Mouse (Mus musculus): ENCODE data around the gene Cd101. TPM values are rescaled to one million over a fixed set of nuclear protein-coding genes. Genes with fewer than 3 reads are reported as not detected.

The Cd101 gene
- polyA plus RNA-seq, 1 experiment = 0.13 TPM

DNA sequence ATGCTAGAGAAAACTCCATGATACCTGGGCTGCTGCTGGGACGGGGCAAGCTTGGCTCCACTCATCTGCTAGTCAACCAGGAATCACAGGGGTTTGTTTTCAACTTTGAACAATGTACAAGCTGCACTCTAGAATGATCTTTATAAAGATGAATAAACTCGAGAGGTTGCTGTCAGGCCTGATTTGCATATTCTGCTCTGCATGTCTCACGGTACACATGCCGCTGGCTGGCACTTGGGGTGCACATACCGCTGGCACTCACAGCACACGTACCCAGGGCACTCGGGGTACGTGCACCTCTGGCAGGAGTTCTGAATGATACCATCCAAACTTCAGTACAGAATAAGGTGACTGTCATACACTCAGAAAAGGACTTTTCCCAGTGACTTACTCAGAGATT lies 16.8 kb downstream of the Cd101 start:
- no peak for TF ChIP-seq POLR2A (IDR thresholded peaks at IDR 0.05; ENCODE audit: extremely low read depth, insufficient read depth, low read length)
- no peak for TF ChIP-seq CTCF (IDR thresholded peaks at IDR 0.05; ENCODE audit: extremely low read depth, insufficient read depth, low read length)
- H3K27ac ChIP-seq (ENCODE audit: insufficient read depth, low read length) = no peak overlapping the region
- no peaks in the 10 kb centered on the region for H3K4me1 ChIP-seq (ENCODE audit: control insufficient read depth, insufficient read depth, low read length)
- H3K4me3 ChIP-seq (ENCODE audit: insufficient read depth, low read length) = no peak overlapping the region

DNA sequence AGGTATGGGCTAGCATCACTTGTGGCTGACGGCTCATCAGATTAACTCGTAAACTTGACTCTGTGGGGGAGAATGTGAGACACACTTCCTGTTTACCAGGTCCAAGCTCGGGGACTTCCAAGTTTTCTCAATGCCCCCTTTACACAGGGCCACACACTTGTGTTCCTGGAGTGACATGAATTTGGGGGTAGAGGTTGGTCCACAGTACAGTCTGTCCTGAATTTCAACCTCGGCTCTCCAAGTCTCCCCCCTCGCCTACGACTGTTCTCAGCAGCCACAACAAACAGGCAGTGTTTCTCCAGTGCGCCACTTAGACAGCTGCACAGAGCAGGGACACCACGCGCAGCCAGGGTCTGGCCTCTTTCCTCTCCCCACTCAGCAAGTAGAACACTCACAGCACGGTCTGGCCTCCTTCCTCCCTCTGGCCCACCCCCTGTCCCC lies 17.2 kb downstream of the Cd101 start:
- Histone ChIP-seq H3K27ac (ENCODE audit: insufficient read depth, low read length) (no peak overlapping the region), H3K4me1 (ENCODE audit: control insufficient read depth, insufficient read depth, low read length) (no peaks in the 10 kb centered on the region), H3K4me3 (ENCODE audit: insufficient read depth, low read length) (no peak overlapping the region)
- TF ChIP-seq CTCF (IDR thresholded peaks at IDR 0.05; ENCODE audit: extremely low read depth, insufficient read depth, low read length) (no peak), POLR2A (IDR thresholded peaks at IDR 0.05; ENCODE audit: extremely low read depth, insufficient read depth, low read length) (no peak)

DNA sequence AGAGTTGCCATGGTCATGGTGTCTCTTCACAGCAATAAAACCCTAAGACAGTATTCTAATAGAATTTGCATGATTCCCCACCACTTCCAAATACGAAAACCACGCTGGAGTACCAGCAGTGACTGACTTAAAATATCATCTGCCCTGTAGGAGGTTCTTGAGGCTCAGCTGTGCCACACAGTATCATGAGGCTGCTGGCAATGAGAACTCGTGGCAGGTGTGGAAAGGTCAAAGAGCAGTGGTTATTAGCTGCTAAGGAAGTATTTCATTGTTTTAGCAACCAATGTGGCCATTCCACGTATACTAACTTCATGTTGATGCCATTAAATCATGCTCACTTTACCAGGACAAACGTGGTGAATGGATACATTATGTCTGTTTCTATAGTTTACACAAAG lies 18.2 kb downstream of the Cd101 start:
- TF ChIP-seq CTCF (IDR thresholded peaks at IDR 0.05; ENCODE audit: extremely low read depth, insufficient read depth, low read length) (no peak), POLR2A (IDR thresholded peaks at IDR 0.05; ENCODE audit: extremely low read depth, insufficient read depth, low read length) (no peak)
- Histone ChIP-seq H3K27ac (ENCODE audit: insufficient read depth, low read length) (no peak overlapping the region), H3K4me3 (ENCODE audit: insufficient read depth, low read length) (no peak overlapping the region), H3K4me1 (ENCODE audit: control insufficient read depth, insufficient read depth, low read length) (no peaks in the 10 kb centered on the region)

DNA sequence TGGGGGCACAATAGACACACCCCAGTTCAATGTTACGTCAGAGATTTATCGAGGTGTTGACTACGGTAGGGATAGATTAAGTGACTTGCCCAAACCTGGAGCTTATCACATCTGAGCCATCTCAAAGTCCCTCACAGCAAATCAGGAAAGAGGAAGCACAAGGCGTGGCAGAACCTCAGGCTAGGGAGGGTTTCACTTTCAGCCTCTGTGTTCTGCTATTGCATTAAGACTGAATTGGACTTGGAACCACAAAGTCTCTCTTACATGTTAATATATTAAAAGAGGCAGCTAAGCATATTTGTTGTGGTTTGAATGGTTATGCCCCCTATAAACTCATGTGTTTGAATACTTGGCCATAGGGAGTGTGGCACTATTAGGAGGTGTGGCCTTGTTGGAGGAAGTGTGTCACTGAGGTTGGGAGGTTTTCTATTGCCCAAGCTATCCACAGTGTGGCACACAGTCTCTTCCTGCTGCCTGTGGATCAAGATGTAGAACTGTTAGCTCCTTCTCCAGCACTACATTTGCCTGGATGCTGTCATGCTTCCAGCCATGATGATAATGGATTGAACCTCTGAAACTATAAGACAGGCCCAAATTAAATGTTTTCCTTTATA lies 18.7 kb downstream of the Cd101 start:
- no peak overlapping the region for H3K27ac ChIP-seq (ENCODE audit: insufficient read depth, low read length)
- H3K4me1 ChIP-seq (ENCODE audit: control insufficient read depth, insufficient read depth, low read length) = no peaks in the 10 kb centered on the region
- no peak for TF ChIP-seq CTCF (IDR thresholded peaks at IDR 0.05; ENCODE audit: extremely low read depth, insufficient read depth, low read length)
- TF ChIP-seq POLR2A (IDR thresholded peaks at IDR 0.05; ENCODE audit: extremely low read depth, insufficient read depth, low read length) = no peak
- no peak overlapping the region for H3K4me3 ChIP-seq (ENCODE audit: insufficient read depth, low read length)

DNA sequence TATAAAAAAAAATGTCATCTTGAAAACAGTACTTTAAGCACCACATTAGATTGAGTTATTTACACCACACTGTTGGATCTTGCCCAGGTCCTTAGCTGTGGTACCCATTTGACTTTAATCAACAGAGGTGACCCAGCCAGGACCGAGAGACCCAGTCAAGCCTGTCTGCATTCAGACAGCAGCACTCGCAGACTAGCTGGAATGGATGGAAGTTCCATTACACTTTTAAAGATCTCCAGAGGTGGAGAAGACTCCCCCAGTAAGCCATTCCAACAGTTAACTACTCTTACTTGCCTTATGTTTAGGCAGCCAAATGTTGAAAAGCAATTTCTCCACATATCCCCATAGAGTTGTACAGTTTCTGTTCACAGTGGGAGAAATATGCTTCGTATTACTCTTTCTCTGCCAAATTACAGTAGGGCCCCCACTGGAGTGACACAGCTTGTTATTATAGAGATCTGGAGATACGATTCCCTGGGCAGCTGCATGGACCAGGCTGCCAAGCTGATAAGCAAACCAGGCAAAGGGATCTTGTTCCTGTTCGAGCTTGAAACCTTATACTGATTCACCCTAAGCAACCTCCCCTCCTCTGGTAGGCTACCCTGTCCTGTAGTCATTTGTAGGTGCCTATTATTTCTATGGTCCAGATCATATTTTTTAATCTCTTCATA lies 22.1 kb downstream of the Cd101 start:
- TF ChIP-seq CTCF (IDR thresholded peaks at IDR 0.05; ENCODE audit: extremely low read depth, insufficient read depth, low read length) (no peak), POLR2A (IDR thresholded peaks at IDR 0.05; ENCODE audit: extremely low read depth, insufficient read depth, low read length) (no peak)
- Histone ChIP-seq H3K4me1 (ENCODE audit: control insufficient read depth, insufficient read depth, low read length) (no peaks in the 10 kb centered on the region), H3K4me3 (ENCODE audit: insufficient read depth, low read length) (no peak overlapping the region), H3K27ac (ENCODE audit: insufficient read depth, low read length) (no peak overlapping the region)

DNA sequence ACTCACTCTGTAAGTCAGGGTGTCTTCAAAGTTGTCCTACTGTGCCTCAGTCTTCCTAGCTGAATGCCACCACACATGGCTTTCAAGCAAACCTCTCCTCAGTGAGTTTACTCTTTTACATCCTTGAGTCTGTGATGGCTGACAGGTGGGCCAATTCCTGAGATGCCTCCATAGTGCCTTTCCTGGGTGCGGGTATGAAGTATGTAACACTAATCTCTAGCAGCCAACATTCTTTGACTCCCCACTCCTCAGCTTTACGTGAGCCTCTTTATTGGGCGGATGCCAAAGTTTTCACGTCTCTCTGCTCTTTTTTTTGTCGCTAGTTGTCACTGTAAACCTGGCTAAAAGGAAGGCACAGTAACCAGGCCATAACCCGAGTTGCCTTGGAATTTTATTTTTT lies 24.0 kb downstream of the Cd101 start:
- no peak overlapping the region for H3K4me3 ChIP-seq (ENCODE audit: insufficient read depth, low read length)
- no peak overlapping the region for H3K27ac ChIP-seq (ENCODE audit: insufficient read depth, low read length)
- no peaks in the 10 kb centered on the region for H3K4me1 ChIP-seq (ENCODE audit: control insufficient read depth, insufficient read depth, low read length)
- TF ChIP-seq CTCF (IDR thresholded peaks at IDR 0.05; ENCODE audit: extremely low read depth, insufficient read depth, low read length) = no peak
- no peak for TF ChIP-seq POLR2A (IDR thresholded peaks at IDR 0.05; ENCODE audit: extremely low read depth, insufficient read depth, low read length)

DNA sequence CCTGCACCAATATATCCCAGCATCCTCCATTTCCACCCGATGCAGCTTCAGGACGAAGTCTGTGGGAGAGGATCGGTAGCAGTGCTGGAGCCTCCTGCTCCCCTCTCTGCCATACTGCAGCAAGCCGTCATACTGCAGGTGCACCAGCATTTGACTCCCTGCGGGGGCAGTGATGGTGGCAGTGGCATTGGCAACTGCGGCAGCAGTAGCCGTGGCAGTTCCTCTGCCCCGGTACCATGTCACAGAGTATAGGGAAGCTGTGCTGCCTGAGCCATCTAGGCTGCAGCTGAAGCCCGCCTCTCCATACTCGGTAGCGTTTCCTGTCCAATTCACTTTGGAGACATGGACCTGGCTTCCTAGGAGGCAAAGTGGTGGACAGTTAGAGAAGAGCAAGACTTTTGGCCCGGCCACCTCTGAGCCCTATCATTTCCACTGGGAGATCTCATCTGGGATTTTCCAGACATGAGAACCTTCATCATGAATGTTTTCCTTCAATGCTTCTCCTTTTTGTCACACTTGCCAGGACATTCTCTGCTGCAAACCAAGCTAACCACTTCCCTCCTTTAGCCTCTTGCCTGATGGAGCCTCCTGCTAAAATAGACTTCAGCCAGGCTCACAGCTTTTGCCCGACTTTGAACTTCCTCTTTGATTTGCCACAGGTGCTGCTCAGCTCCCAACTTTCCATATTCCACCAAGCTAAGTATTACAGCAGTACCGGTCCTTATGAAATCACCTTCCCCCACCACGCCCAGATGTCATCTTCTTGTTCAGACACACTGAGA lies 25.6 kb downstream of the Cd101 start:
- no peak overlapping the region for H3K27ac ChIP-seq (ENCODE audit: insufficient read depth, low read length)
- TF ChIP-seq POLR2A (IDR thresholded peaks at IDR 0.05; ENCODE audit: extremely low read depth, insufficient read depth, low read length) (no peak), CTCF (IDR thresholded peaks at IDR 0.05; ENCODE audit: extremely low read depth, insufficient read depth, low read length) (no peak)
- H3K4me3 ChIP-seq (ENCODE audit: insufficient read depth, low read length) = no peak overlapping the region
- no peaks in the 10 kb centered on the region for H3K4me1 ChIP-seq (ENCODE audit: control insufficient read depth, insufficient read depth, low read length)

DNA sequence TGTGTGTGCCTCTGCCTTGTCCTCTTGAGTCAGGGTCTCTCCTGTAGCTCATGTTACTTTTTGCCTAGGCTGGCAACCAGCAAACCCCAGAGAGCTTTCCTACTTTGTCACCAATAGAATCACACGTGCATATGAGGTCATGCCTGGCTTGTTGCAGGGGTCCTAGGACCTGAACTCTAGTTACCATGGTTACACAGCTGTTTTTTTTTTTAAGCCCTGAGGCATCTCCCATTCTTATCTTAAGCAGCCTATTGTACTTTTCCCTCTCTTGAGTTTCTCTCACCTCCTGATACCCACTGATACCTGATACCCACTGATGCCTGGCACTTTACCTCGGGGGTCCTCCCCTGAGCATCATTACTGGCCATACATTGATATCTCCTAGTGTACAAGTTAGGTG lies 29.6 kb downstream of the Cd101 start:
- H3K4me3 ChIP-seq (ENCODE audit: insufficient read depth, low read length) = no peak overlapping the region
- no peak overlapping the region for H3K27ac ChIP-seq (ENCODE audit: insufficient read depth, low read length)
- TF ChIP-seq CTCF (IDR thresholded peaks at IDR 0.05; ENCODE audit: extremely low read depth, insufficient read depth, low read length) = no peak
- TF ChIP-seq POLR2A (IDR thresholded peaks at IDR 0.05; ENCODE audit: extremely low read depth, insufficient read depth, low read length) = no peak
- H3K4me1 ChIP-seq (ENCODE audit: control insufficient read depth, insufficient read depth, low read length) = no peaks in the 10 kb centered on the region

DNA sequence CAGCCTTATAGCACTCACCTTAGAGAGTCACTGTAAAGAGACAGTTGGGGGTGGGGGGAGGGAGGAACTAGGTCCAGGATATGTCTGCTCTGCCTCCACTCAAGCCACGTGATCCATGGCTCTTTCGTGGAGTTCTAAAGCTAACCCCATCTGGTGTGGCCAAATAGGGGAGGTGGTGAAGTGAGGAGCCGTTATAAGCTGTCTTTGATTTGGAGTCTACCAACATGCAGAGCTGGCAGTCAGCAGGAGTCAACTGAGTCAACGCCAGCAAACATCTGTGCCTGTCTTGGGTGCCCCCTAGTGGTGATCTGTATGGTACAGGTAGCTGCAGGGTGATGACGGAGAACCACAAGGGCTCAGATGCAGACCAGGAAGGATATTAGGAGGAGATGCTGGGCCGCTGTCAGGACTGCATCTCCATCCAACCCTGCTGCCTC lies 30.4 kb downstream of the Cd101 start:
- TF ChIP-seq POLR2A (IDR thresholded peaks at IDR 0.05; ENCODE audit: extremely low read depth, insufficient read depth, low read length) (no peak), CTCF (IDR thresholded peaks at IDR 0.05; ENCODE audit: extremely low read depth, insufficient read depth, low read length) (peak; percentile 71)
- no peaks in the 10 kb centered on the region for H3K4me1 ChIP-seq (ENCODE audit: control insufficient read depth, insufficient read depth, low read length)
- no peak overlapping the region for H3K27ac ChIP-seq (ENCODE audit: insufficient read depth, low read length)
- no peak overlapping the region for H3K4me3 ChIP-seq (ENCODE audit: insufficient read depth, low read length)
